Mouse (Mus musculus): Measurements from ENCODE around the gene Rhoj.

Rhoj gene

GRCm38 (mm10) chr12:75350750-75351149 lies 42.6 kb downstream of the Rhoj start:
- DNase-seq, result no peak

DNA sequence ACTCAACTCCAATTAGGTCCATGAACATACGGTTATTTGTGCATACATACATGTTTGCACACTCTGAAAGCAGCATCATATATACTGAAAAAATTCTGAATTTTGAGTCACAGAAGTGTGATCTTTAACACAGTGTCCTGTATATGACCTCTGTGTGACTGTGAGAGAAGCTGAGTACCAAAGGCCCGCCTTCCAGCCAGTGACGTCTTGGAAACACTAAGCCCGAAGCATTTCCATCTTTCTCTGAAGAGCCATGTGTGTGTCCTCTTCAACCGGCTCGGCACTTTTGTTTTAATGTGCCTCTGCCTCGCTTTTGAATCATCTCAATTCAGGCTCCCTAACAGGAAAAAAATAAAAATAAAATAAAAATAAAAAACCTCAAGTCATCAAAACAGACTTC lies 43.7 kb downstream of the Rhoj start:
- no peak for DNase-seq

GRCm38 (mm10) chr12:75352410-75352809 lies 44.3 kb downstream of the Rhoj start:
- DNase-seq, result peak; percentile 60 to 78

GRCm38 (mm10) chr12:75354354-75354753 lies 46.2 kb downstream of the Rhoj start:
- no peak for DNase-seq

DNA sequence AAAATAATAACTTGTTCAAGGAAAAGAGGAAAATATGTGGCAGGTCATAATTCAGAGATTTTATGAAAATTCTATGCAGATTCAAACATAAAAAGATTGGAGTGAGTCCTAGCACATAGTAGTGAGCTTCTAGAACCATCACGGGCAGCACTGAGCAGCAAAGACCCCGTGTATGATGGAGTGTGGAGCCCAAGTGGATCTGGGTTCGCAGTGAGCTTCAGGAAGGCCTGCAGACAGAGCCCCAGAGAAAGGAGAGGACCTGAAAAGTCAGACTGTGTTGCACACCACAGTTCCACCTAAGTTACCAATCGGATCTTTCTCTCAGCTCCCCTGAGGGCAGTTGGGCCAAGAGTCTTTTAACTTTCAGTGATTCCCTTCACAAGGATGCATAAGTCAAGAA lies 49.7 kb downstream of the Rhoj start:
- DNase-seq, result no peak

DNA sequence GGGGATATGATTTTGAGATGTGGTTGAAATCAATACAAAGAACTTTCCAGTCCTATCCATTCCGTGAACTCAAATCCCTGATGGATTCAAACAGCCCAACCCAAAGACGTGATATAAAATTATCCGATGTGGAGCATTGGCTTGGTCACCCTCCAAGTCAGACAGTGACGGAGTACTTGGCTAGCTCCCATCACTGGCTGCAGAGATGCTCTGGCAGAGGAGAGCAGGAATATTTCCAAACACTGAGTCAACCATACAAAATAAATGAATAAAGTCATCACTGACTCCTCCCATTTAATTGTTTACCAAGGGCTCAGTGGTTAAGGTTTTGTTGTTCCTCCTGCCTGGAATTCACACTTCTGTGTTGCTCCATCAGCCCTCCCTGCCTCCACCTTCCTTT lies 50.6 kb downstream of the Rhoj start:
- peak; percentile 80 to 81 for DNase-seq

DNA sequence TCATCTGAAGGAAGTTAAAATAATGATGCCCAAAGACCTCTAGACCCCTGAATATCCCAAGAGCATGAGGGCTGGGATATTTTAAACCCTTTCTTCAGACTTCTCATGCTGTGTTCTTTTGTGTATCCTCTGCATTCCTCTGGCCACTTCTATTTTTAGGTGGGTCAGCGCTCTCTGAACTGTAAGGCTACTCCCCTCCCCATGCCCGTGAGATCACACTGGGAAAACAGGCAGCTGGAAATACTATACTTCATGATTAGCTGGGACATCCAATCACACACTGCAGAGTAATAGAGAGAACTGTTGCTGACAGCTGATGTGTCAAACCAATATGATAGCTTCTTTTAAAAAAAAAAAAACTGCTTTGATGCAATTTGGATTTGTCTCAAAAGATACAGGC lies 51.4 kb downstream of the Rhoj start:
- no peak for DNase-seq

DNA sequence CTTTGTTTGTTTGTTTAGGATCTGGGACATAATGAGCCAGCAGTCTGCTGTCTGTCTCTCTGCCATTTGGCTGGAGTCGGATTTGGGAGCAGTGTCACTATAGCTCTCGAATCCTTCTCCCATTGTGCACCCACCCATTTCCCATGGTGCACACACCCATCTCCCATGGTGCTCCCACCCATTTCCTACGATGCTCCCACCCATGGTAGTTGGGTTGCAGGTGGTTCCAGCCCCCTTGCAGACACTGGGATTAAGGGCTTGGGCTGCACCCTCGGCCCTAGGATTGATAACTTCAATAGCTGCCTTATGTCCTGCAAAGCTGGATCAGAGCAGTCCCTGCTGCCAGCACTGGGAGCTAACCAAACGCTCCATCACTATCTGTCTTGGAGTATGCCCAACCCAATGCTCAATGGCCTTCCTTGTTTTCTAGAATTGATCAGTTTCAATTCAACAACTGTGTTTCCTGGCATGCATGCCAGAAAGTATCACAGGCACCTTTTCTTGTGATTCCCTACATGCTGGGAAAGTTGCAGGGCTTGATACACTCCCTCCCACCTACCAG lies 51.9 kb downstream of the Rhoj start:
- DNase-seq, result no peak

- no peak for DNase-seq
These were observed 54.3 kb downstream of the Rhoj start for GRCm38 (mm10) chr12:75362456-75362855.

- DNase-seq, result no peak
These were observed 56.3 kb downstream of the Rhoj start for GRCm38 (mm10) chr12:75364416-75364815.

DNA sequence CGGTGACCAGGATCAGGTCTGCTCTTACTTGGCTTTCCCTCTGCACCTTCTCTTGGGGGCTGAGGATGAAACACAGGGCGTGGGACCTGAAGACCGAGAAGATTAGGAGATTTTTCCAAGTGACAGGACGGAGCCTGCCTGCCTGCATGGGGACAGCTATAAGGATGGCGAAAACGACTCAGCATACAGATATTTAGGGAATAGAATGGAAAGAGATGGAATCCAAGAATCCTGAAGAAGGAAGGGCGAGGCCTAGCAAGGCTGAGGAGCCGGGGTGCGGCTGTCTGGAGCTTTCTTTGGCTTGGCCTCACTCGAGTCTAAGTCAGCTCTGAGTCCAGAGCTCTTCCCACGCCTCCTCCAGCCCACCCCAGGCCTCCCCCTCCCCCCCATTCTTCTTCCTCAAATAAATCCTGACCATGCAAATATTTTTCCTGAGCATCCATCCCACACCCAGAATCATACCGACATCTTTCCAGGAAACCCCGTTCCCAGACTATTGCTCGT lies 57.6 kb downstream of the Rhoj start:
- no peak for DNase-seq

DNA sequence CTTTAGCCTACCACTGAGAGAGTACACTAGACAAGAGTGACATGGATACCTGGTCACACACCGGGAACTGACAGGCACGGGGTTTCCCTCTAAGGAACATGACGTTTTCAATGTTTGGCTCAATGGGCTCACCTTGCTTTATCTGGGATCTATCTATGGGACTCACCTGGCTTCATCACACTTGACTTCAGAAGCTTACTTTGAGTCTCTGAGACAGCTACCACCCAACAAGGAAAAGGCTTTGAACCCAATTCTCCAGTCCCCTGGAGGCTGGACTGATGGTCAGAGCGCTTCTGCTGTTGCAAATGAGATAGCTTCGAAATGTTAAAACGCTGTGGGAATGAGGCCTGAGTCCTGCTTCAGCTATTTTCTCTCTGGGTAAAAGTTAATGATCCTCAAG lies 59.2 kb downstream of the Rhoj start:
- DNase-seq, result no peak

DNA sequence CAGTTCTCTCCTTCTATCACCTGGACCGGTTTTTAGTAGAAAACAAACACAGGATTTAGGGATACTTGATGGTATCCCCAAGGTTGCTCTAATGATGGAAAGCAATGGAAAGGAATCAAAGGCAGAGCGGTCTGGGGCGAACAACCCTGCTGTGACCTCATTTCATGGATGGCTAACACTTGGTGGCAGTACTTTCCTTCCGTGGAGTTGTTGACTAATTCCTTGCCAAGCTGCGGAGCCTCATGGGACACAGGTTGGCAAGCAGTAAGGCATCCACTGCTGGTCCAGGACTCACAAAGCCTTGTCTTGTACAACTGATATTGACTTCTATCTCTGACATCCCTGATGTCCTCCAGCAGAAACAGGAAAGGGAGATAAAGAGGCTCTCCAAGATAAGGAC lies 60.4 kb downstream of the Rhoj start:
- peak; percentile 71 to 77 for DNase-seq

DNA sequence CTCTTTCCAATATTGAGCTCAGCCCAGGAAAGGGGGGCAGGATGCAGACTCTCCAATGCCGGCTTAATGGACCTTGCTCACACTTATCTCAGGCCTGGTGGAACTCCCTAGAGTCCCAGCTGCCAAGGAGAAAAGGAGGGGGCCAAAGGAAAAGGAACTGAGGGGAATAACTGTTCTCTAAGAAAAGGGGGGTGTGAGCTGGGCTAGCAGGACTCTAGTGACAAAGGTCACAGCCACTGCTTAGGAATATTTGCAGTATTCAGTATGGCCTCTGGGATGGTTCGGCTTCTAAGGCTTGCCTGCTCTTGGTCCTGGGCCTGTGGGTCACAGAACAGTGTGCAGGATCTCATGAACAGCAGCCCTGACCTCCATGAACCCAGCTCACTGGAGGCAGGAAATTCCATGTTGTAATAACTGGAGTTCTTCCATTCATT lies 61.3 kb downstream of the Rhoj start:
- DNase-seq, result no peak

DNA sequence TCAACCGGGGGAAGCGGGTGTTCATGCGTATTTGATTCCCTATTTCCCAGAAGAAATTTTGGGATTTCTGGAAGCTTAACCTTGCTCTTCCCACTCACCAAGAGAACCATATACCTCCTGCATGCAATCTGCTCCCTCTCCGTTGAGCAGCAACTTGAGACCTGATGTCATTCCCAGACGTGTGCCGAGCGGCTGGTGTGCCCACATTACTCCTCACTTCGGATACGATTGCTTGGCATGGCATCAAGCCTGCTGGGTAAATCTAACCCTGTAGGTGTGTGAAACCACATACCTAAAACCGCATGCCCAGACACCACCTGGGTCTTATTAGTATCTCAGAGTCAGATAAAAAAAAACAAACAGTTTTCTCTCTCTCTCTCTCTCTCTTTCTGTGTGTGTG lies 66.3 kb downstream of the Rhoj start:
- DNase-seq, result peak; percentile 55 to 60

- DNase-seq, result peak; percentile 74 to 84
These were observed 66.9 kb downstream of the Rhoj start for GRCm38 (mm10) chr12:75375060-75375459.

- DNase-seq, result peak; percentile 53 to 78
These were observed 68.0 kb downstream of the Rhoj start for GRCm38 (mm10) chr12:75376126-75376525.

DNA sequence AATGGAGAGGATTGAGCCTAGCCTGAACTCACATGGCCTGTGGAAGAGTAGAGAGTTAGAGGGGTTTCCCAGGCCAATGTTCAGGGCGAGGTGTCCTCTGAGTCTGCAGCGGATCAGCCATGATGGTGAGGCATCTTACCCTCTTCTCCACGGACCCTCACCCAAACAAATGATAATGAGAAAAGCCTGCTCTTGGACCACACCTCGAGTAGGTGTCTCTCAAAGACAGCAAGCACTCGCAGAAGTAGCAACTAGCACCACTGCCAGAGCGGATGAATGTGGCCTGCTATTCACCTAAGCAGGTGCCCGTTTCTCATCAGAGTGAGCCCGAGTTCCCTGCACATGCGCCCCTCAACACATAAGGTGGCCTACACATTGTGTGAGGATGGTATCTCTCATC lies 78.6 kb downstream of the Rhoj start:
- no peak for DNase-seq

GRCm38 (mm10) chr12:75387156-75387555 lies 79.0 kb downstream of the Rhoj start:
- DNase-seq, result no peak

GRCm38 (mm10) chr12:75387846-75388245 lies 79.7 kb downstream of the Rhoj start:
- no peak for DNase-seq

- no peak for DNase-seq
These were observed 80.4 kb downstream of the Rhoj start for GRCm38 (mm10) chr12:75388521-75388920.

DNA sequence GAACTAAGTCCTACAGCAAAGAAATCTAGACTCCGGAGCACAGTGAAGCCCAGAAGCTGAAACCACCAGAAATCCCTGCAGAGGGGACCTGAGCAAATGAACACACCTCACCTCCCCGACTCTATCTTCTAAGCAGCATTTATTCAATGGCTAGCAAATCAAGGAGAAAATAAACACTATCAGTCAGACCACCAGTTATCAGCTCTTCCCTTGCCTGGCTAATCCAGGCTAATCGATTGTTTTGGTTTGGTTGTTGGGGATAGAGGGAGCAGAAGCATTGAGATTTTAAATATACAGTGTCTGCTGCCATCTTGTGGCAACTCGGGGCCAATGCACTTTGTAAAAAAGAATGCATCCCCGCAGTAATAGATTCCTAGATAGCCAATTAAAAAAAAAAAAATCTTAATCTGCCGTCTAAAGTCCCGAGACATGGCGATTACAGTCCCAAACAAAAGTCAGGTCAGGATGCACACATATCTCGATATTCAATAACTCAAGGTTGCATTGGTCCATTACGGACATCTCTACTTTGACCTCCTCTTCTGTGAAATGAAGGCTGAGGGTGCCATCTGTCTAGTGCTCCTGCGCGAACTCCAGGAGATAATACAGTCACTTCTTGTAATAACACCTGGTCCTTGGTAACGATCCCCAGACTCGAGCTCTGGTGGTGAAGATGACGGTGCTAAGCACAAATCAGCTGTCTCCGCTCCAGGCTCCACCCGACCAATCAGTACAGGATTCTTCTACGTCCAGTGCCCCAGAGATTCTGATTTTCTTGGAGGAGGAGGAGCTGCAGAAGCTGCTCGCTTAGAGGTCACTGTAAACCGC lies 81.4 kb downstream of the Rhoj start:
- peak; percentile 61 to 79 for DNase-seq

DNA sequence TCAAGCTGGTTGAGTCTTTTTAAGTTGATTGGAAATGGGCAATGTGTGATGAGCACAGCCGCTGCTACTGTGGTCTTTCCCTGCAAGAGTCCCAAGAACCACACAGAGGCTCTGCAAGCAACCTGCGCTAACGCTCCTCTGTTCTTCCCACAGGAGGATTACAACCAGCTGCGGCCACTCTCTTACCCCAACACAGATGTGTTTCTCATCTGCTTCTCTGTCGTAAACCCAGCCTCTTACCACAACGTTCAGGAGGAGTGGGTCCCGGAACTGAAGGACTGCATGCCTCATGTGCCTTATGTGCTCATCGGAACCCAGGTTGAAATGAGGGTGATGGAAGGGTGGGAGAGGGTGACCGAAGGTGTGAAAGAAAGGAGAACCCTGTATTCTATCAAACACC lies 83.4 kb downstream of the Rhoj start:
- DNase-seq, result no peak

- no peak for DNase-seq
These were observed 86.1 kb downstream of the Rhoj start for GRCm38 (mm10) chr12:75394011-75394773.

All from cerebellum, postnatal 14 days (tissue).